Mouse (Mus musculus) cortical plate, adult 2 months (tissue): ENCODE data around the gene Sh2b1.
A peak's percentile ranks its signal among the peaks of the same experiment; 100 is the strongest.

Experiments used
- CTCF ChIP-seq: fragments of 200-500 bp; IDR thresholded peaks from 2 replicates; pipeline ENCODE4 v1.5.1; 2011; ENCODE audit warnings: mild to moderate bottlenecking, control low read depth, low read length; ENCODE audit not compliant: insufficient read depth; ENCODE audit errors: extremely low read depth
- POLR2A ChIP-seq: fragments of 200-500 bp; IDR thresholded peaks from 2 replicates; pipeline ENCODE4 v1.6.1; 2011; ENCODE audit warnings: mild to moderate bottlenecking, low read length, control low read depth; ENCODE audit not compliant: insufficient read depth; ENCODE audit errors: extremely low read depth

DNA sequence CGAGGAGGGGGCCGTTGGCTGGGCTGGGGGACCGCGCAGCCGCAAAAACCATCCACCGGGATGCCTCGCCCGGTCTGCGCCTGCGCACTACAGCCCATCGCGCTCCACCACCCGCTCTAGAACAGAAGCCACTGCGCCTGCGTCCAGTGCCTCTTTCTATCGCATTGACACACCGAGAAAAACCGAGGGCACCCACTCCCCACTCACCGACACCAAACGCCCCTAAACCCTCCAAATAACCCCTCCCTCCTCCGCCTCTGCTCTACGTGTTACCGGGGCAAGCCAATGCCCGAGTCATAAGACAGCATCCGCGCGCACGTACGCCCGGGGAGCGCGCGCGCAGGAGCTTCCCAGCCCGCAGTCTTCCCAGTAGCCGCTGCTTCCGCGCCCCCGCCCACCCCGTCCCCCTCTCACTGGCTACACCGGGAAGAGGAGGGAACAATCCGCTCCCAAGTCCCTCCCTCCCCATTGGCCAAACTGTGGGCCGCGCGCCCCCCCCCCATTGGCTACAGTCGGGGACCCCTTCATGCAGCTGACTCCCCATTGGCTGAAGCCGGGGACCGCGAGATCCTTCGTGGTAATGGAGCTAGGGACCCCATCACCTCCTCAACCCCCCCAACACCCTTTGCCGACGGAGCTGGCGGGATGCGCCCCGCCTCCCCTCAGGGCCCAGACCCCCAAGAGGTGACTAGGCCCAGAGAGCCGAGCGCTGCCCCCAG, 27.0 kb upstream of the Sh2b1 start:
- TF ChIP-seq POLR2A, result peak; percentile 66; the same call in 1 of the 2 replicates
- no peak for TF ChIP-seq CTCF
